Mouse (Mus musculus) neural tube, embryonic 11.5 days (tissue): Measurements from ENCODE around the gene Proca1. TPM values are rescaled to one million over a fixed set of nuclear protein-coding genes. Genes with fewer than 3 reads are reported as not detected.

Experiments
- ATAC-seq: fragments of 200-750 bp; cut with Nextera tagmentation; 2 replicates; pipeline ENCODE4 v1.8.0; 2017; ENCODE audit warnings: moderate number of reproducible peaks, mild to moderate bottlenecking, moderate TSS enrichment, moderate library complexity; ENCODE audit not compliant: insufficient read depth, low FRiP score, low TSS enrichment
- DNase-seq: peaks from one replicate; pipeline ENCODE4 v3.0.0-alpha.2; 2015; ENCODE audit warnings: low spot score
- H3K27ac ChIP-seq: fragments of 300-500 bp; sonication (generic); 2 replicates; pipeline ENCODE4 v1.5.1; 2014; ENCODE audit warnings: low read depth, mild to moderate bottlenecking, low read length
- H3K27me3 ChIP-seq: fragments of 300-500 bp; sonication (generic); 2 replicates; pipeline ENCODE4 v1.6.1; 2014; ENCODE audit warnings: mild to moderate bottlenecking, low read length, mixed read lengths; ENCODE audit not compliant: control insufficient read depth, insufficient read depth
- H3K36me3 ChIP-seq: fragments of 300-500 bp; sonication (generic); 2 replicates; pipeline ENCODE4 v1.6.1; 2014; ENCODE audit warnings: mild to moderate bottlenecking, low read length, moderate library complexity, mixed read lengths; ENCODE audit not compliant: control insufficient read depth, insufficient read depth
- H3K4me1 ChIP-seq: fragments of 300-500 bp; sonication (generic); 2 replicates; pipeline ENCODE4 v1.6.1; 2014; ENCODE audit warnings: low read length, mixed read lengths; ENCODE audit not compliant: control insufficient read depth, insufficient read depth
- H3K4me2 ChIP-seq: fragments of 300-500 bp; sonication (generic); 2 replicates; pipeline ENCODE4 v1.6.1; 2014; ENCODE audit warnings: low read depth, mild to moderate bottlenecking, moderate library complexity
- H3K4me3 ChIP-seq: fragments of 300-500 bp; sonication (generic); 2 replicates; pipeline ENCODE4 v1.5.1; 2014; ENCODE audit warnings: low read depth, low read length
- H3K9ac ChIP-seq: fragments of 300-500 bp; sonication (generic); 2 replicates; pipeline ENCODE4 v1.6.1; 2014; ENCODE audit warnings: mild to moderate bottlenecking, low read length
- H3K9me3 ChIP-seq: fragments of 300-500 bp; sonication (generic); 2 replicates; pipeline ENCODE4 v1.6.1; 2016; ENCODE audit warnings: low read length; ENCODE audit not compliant: control insufficient read depth
- WGBS: fragments of 180-500 bp; shearing (Covaris S2); extraction: QIAGEN DNeasy Blood & Tissue Kit; methylation state at CpG from one replicate; pipeline ENCODE4 v1.1.7; 2014; 5-methylcytosine and 5-hydroxymethylcytosine counted together
- polyA plus RNA-seq: library from polyadenylated mRNA; unstranded; fragments of >200 nt; fragmentation: Nextera tagmentation; extraction: Ambion mirVana; gene quantifications from 2 replicates; pipeline ENCODE4 v1.2.1, GENCODE M21; 2014

The Proca1 gene
- polyA plus RNA-seq, 1 experiment from 2014 or later, result 0.49 TPM

- ATAC-seq, result no peak
- Histone ChIP-seq H3K4me3 (no peak overlapping the region), H3K4me1 (peaks cover 8% of the 10 kb centered on the region; the same call in 1 of the 2 replicates), H3K36me3 (no peaks in the 10 kb centered on the region; the same call in 1 of the 2 replicates), H3K9ac (no peak overlapping the region), H3K9me3 (no peaks in the 10 kb centered on the region), H3K27me3 (no peaks in the 10 kb centered on the region), H3K27ac (no peak overlapping the region), H3K4me2 (no peak overlapping the region)
- no peak for DNase-seq
- 62% methylated on average over 19 of the region's 19 CpGs for WGBS
These were observed 24.4 kb upstream of the Proca1 start for GRCm38 (mm10) chr11:78168541-78169468.

- Histone ChIP-seq H3K4me3 (no peak overlapping the region), H3K9ac (no peak overlapping the region), H3K36me3 (no peaks in the 10 kb centered on the region; the same call in 1 of the 2 replicates), H3K4me1 (peaks cover 7% of the 10 kb centered on the region; the same call in 1 of the 2 replicates), H3K9me3 (no peaks in the 10 kb centered on the region), H3K4me2 (no peak overlapping the region), H3K27me3 (no peaks in the 10 kb centered on the region), H3K27ac (no peak overlapping the region)
- no peak for ATAC-seq
- DNase-seq, result no peak
- WGBS, result 94% methylated on average over 15 of the region's 15 CpGs
These were observed 22.9 kb upstream of the Proca1 start for GRCm38 (mm10) chr11:78170306-78170705.

GRCm38 (mm10) chr11:78171328-78171727 lies 21.9 kb upstream of the Proca1 start:
- H3K9ac ChIP-seq, result no peak overlapping the region
- H3K9me3 ChIP-seq, result no peaks in the 10 kb centered on the region

GRCm38 (mm10) chr11:78172034-78172747 lies 21.0 kb upstream of the Proca1 start:
- no peak overlapping the region for H3K27ac ChIP-seq
- H3K4me1 ChIP-seq, result 0 out of 2 replicates have a peak, but pooled peaks cover under 1% of the 10 kb centered on the region

More at GRCm38 (mm10) chr11:78171328-78171727, 21.9 kb upstream of the Proca1 start:
- Histone ChIP-seq H3K4me2 (no peak overlapping the region), H3K4me1 (no peaks in the 10 kb centered on the region), H3K36me3 (no peaks in the 10 kb centered on the region; the same call in 1 of the 2 replicates), H3K27ac (no peak overlapping the region), H3K27me3 (no peaks in the 10 kb centered on the region), H3K4me3 (no peak overlapping the region)
- DNase-seq, result no peak
- WGBS, result 78% methylated on average over 4 of the region's 4 CpGs
- no peak for ATAC-seq

GRCm38 (mm10) chr11:78172748-78173383 lies 20.3 kb upstream of the Proca1 start:
- H3K4me3 ChIP-seq, result no peak overlapping the region
- H3K27me3 ChIP-seq, result no peaks in the 10 kb centered on the region
- H3K4me2 ChIP-seq, result no peak overlapping the region
- H3K36me3 ChIP-seq, result no peaks in the 10 kb centered on the region; the same call in 1 of the 2 replicates
- H3K9ac ChIP-seq, result no peak overlapping the region
- no peaks in the 10 kb centered on the region for H3K9me3 ChIP-seq
- no peak overlapping the region for H3K27ac ChIP-seq
- DNase-seq (no peak), ATAC-seq (no peak)
- 88% methylated on average over 19 of the region's 19 CpGs for WGBS
- H3K4me1 ChIP-seq, result peaks cover 4% of the 10 kb centered on the region; the same call in 1 of the 2 replicates

More at GRCm38 (mm10) chr11:78172034-78172747, 21.0 kb upstream of the Proca1 start:
- no peaks in the 10 kb centered on the region for H3K27me3 ChIP-seq
- no peak overlapping the region for H3K9ac ChIP-seq
- no peaks in the 10 kb centered on the region; the same call in 1 of the 2 replicates for H3K36me3 ChIP-seq
- no peak for ATAC-seq
- H3K9me3 ChIP-seq, result no peaks in the 10 kb centered on the region
- WGBS, result 81% methylated on average over 16 of the region's 16 CpGs
- DNase-seq, result no peak
- H3K4me2 ChIP-seq, result no peak overlapping the region
- no peak overlapping the region for H3K4me3 ChIP-seq

GRCm38 (mm10) chr11:78174506-78174905 lies 18.7 kb upstream of the Proca1 start:
- WGBS, result 89% methylated on average over 3 of the region's 3 CpGs
- no peak overlapping the region for H3K9ac ChIP-seq
- H3K4me2 ChIP-seq, result no peak overlapping the region

GRCm38 (mm10) chr11:78175771-78176401 lies 17.3 kb upstream of the Proca1 start:
- Histone ChIP-seq H3K4me3 (peak overlapping the region; percentile 56), H3K36me3 (peaks cover 2% of the 10 kb centered on the region), H3K4me1 (peaks cover 18% of the 10 kb centered on the region), H3K9me3 (no peaks in the 10 kb centered on the region), H3K4me2 (peak overlapping the region; percentile 90), H3K27me3 (no peaks in the 10 kb centered on the region), H3K27ac (no peak overlapping the region), H3K9ac (peak overlapping the region; percentile 50)
- DNase-seq (no peak), ATAC-seq (no peak)
- 6% methylated on average over 9 of the region's 10 CpGs for WGBS

More at GRCm38 (mm10) chr11:78174506-78174905, 18.7 kb upstream of the Proca1 start:
- H3K27ac ChIP-seq, result no peak overlapping the region
- H3K4me1 ChIP-seq, result peaks cover 11% of the 10 kb centered on the region
- H3K4me3 ChIP-seq, result no peak overlapping the region
- no peaks in the 10 kb centered on the region for H3K9me3 ChIP-seq
- no peak for DNase-seq
- no peak for ATAC-seq
- H3K36me3 ChIP-seq, result peaks cover under 1% of the 10 kb centered on the region
- no peaks in the 10 kb centered on the region for H3K27me3 ChIP-seq

- under 1% methylated on average over 32 of the region's 32 CpGs for WGBS
- H3K9ac ChIP-seq, result peak within 1 kb of the TSS; percentile 73
- peak within 1 kb of the TSS; percentile 90 for H3K4me2 ChIP-seq
- H3K4me1 ChIP-seq, result peaks cover 18% of the 10 kb centered on the region
- H3K36me3 ChIP-seq, result peaks cover 6% of the 10 kb centered on the region
- peak; percentile 93 for DNase-seq
- ATAC-seq, result peak; percentile 57; the same call in 1 of the 2 replicates
- no peaks in the 10 kb centered on the region for H3K27me3 ChIP-seq
- no peaks in the 10 kb centered on the region for H3K9me3 ChIP-seq
- H3K27ac ChIP-seq, result peak within 1 kb of the TSS; percentile 92; the same call in 1 of the 2 replicates
- peak within 1 kb of the TSS; percentile 56 for H3K4me3 ChIP-seq
These were observed 16.8 kb upstream of the Proca1 start, which contains the start of the genes Nek8 and Tlcd1 for GRCm38 (mm10) chr11:78176402-78176862. Nek8 (minus strand) TSS chr11:78176675. Tlcd1 (plus strand) TSS chr11:78176711.
